Mouse (Mus musculus) stomach, embryonic 15.5 days (tissue): ENCODE measurements around the gene Ermap. TPM values are rescaled to one million over a fixed set of nuclear protein-coding genes. Genes with fewer than 3 reads are reported as not detected.

Experiments used
- ATAC-seq: fragments of 200-750 bp; cut with Nextera tagmentation; 2 replicates; pipeline ENCODE4 v1.8.0; 2017; ENCODE audit warnings: low read depth, moderate number of reproducible peaks, moderate TSS enrichment; ENCODE audit not compliant: insufficient read depth, low FRiP score
- H3K27ac ChIP-seq: fragments of 300-500 bp; sonication (generic); 2 replicates; pipeline ENCODE4 v1.5.1; 2015; ENCODE audit warnings: mild to moderate bottlenecking, inconsistent platforms
- H3K27me3 ChIP-seq: fragments of 300-500 bp; sonication (generic); replicated peaks from 2 replicates; pipeline ENCODE4 v1.6.1; 2015; ENCODE audit warnings: inconsistent platforms
- H3K36me3 ChIP-seq: fragments of 300-500 bp; sonication (generic); 2 replicates; pipeline ENCODE4 v1.6.1; 2015; ENCODE audit warnings: inconsistent platforms
- H3K4me1 ChIP-seq: fragments of 300-500 bp; sonication (generic); 2 replicates; pipeline ENCODE4 v1.6.1; 2015; ENCODE audit warnings: inconsistent platforms
- H3K4me2 ChIP-seq: fragments of 300-500 bp; sonication (generic); 2 replicates; pipeline ENCODE4 v1.6.1; 2015; ENCODE audit warnings: mild to moderate bottlenecking, inconsistent platforms
- H3K4me3 ChIP-seq: fragments of 300-500 bp; sonication (generic); replicated peaks from 2 replicates; pipeline ENCODE4 v1.5.1; 2015; ENCODE audit warnings: inconsistent platforms
- H3K9ac ChIP-seq: fragments of 300-500 bp; sonication (generic); 2 replicates; pipeline ENCODE4 v1.6.1; 2015; ENCODE audit warnings: inconsistent platforms
- H3K9me3 ChIP-seq: fragments of 300-500 bp; sonication (generic); 2 replicates; pipeline ENCODE4 v1.6.1; 2016; ENCODE audit warnings: inconsistent platforms
- WGBS: fragments of 180-500 bp; shearing (Covaris S2); methylation state at CpG from one replicate; pipeline ENCODE4 v1.1.7; 2015; 5-methylcytosine and 5-hydroxymethylcytosine counted together
- polyA plus RNA-seq: library from polyadenylated mRNA; unstranded; fragments of >200 nt; fragmentation: Nextera tagmentation; extraction: Ambion mirVana; gene quantifications from 2 replicates; pipeline ENCODE4 v1.2.1, GENCODE M21; 2015

Ermap gene
- polyA plus RNA-seq, 1 experiment from 2014 or later: 30.3 TPM

DNA sequence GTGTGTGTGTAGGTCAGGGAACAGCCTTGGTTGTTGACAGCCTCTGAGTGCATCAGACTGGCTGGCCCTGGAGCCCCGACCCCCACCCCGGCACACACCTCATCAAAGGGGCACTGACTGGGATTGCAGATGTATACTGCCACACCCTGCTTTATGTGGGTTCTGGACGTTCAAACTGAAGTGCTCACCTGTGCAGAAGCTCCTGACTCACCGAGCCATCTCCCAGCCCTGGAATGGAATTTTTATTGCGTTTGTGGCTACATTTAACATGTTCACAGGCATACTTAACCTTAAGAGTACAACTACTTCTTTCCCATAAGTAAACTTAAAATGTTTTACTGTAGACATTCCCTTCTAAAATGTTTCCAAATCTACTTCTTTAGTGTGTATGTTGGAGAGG, 31.9 kb downstream of the Ermap start:
- no peaks in the 10 kb centered on the region for H3K27me3 ChIP-seq
- no peak for ATAC-seq
- H3K4me2 ChIP-seq: no peak overlapping the region
- no peak overlapping the region for H3K9ac ChIP-seq
- H3K27ac ChIP-seq: no peak overlapping the region
- H3K4me3 ChIP-seq: no peak overlapping the region
- 70% methylated on average over 5 of the region's 5 CpGs for WGBS
- no peaks in the 10 kb centered on the region for H3K9me3 ChIP-seq
- H3K36me3 ChIP-seq: no peaks in the 10 kb centered on the region
- no peaks in the 10 kb centered on the region for H3K4me1 ChIP-seq

DNA sequence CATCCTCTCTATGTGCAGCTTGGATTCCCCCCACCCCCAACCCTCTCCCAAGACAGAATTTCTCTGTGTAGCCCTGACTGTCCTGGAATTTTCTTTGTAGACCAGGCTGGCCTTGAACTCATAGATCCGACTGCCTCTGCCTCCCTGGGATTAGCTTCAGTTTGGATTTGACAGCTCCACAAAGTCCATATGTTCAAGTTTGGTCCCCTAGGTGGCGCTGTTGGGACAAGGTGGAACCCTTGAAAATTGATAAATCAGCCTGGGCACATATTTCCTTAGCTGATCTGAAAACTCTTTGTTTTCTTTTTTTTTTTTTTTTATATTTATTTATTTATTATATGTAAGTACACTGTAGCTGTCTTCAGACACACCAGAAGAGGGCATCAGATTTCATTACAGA, 32.6 kb downstream of the Ermap start:
- no peaks in the 10 kb centered on the region for H3K36me3 ChIP-seq
- no peak overlapping the region for H3K9ac ChIP-seq
- H3K4me3 ChIP-seq: no peak overlapping the region
- H3K4me1 ChIP-seq: no peaks in the 10 kb centered on the region
- no peak overlapping the region for H3K27ac ChIP-seq
- no peaks in the 10 kb centered on the region for H3K27me3 ChIP-seq
- ATAC-seq: no peak
- no peaks in the 10 kb centered on the region for H3K9me3 ChIP-seq
- 35% methylated on average over 2 of the region's 2 CpGs for whole genome bisulfite sequencing
- H3K4me2 ChIP-seq: no peak overlapping the region

DNA sequence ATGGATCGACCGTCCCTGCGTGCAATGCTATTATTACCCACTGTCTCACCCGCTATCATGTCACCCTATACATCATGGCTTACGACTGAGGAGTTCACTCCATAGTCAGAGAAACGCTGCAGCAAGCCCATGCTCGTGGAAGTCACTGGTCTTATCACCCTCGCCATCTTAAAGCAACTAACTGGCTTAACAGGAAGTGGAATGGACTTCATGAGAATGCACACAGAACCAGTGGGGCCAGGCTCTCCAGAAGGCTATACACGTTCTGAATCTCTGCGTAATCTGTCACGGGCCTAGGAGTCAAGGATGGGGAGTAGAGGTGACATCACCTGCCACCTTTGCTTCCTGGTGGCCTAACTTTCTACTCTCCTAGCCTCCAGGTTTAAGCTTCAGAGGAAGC, 41.1 kb downstream of the Ermap start:
- Histone ChIP-seq H3K4me1 (no peaks in the 10 kb centered on the region), H3K27me3 (no peaks in the 10 kb centered on the region), H3K27ac (no peak overlapping the region), H3K4me2 (no peak overlapping the region), H3K9me3 (no peaks in the 10 kb centered on the region), H3K9ac (no peak overlapping the region), H3K4me3 (no peak overlapping the region), H3K36me3 (no peaks in the 10 kb centered on the region)
- WGBS: 73% methylated on average over 11 of the region's 11 CpGs
- no peak for ATAC-seq

- Histone ChIP-seq H3K4me3 (no peak overlapping the region), H3K27me3 (no peaks in the 10 kb centered on the region), H3K9me3 (no peaks in the 10 kb centered on the region), H3K9ac (no peak overlapping the region), H3K27ac (no peak overlapping the region), H3K36me3 (no peaks in the 10 kb centered on the region), H3K4me1 (no peaks in the 10 kb centered on the region), H3K4me2 (no peak overlapping the region)
- ATAC-seq: no peak
- WGBS: 77% methylated on average over 5 of the region's 5 CpGs
Observed at GRCm38 (mm10) chr4:119147347-119147746, 42.5 kb downstream of the Ermap start.

DNA sequence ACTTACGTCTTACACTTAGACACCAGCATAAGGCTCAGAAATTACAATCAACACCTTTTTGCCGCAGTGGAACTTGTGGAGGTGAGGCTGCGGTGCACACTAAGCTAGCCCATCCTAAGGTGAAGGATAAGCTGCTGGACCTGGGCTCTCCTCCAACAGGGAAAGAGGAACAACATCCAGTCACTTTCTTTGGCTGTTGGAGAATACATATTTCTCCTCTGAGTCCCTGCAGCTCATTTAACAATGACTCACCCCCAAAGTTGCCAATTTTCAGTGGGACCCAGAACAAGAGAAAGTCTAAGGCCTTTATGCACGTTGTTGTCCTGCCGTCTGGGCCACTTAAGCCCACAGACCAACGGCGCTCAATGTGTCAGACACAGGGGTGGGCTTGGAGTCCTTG, 43.0 kb downstream of the Ermap start:
- H3K9ac ChIP-seq: no peak overlapping the region
- 85% methylated on average over 7 of the region's 7 CpGs for WGBS
- ATAC-seq: no peak

DNA sequence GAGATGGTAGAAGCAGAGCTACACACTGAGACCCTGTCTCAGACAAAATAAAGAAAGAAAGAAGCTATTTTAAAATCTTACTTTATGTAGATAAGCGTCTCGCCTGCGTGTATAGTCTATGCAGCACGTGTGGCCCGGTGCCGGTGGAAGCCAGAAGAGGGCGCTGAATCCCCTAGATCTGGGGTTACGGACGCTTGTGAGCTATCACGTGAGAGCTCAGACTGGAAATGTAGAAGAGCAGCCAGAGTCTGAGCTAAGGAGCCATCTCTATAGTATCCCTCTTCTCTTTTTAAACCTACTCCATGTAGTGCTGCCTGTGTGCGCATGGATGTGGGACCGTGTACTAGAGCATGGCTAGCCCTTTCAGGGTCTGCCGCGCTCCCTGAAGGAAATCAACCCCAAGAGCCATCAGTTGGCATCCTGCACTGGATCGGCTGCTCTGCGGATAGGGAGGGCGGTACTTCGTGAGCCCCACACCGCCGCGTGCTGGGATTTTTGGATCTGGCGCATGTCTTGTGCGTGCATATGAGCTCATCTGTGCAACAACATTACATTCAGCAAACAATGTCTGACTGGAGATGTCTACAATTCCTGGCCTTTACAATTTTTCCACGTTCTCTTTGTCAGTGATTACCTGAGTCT, 47.5 kb downstream of the Ermap start:
- WGBS: 20% methylated on average over 24 of the region's 24 CpGs
- H3K9ac ChIP-seq: no peak overlapping the region
- no peaks in the 10 kb centered on the region; the same call in 1 of the 2 replicates for H3K4me1 ChIP-seq
- no peak overlapping the region for H3K27ac ChIP-seq
- H3K4me3 ChIP-seq: peak overlapping the region; percentile 18; the same call in 1 of the 2 replicates
- 0 out of 2 replicates have a peak, but pooled peaks have one; percentile 53 for ATAC-seq
- H3K9me3 ChIP-seq: no peaks in the 10 kb centered on the region
- no peaks in the 10 kb centered on the region for H3K27me3 ChIP-seq
- no peaks in the 10 kb centered on the region for H3K36me3 ChIP-seq
- peak overlapping the region; percentile 47 for H3K4me2 ChIP-seq

More for the DNA sequence above, 43.0 kb downstream of the Ermap start:
- no peaks in the 10 kb centered on the region for H3K36me3 ChIP-seq
- no peaks in the 10 kb centered on the region for H3K9me3 ChIP-seq
- H3K4me3 ChIP-seq: no peak overlapping the region
- no peaks in the 10 kb centered on the region for H3K4me1 ChIP-seq
- H3K27me3 ChIP-seq: no peaks in the 10 kb centered on the region
- H3K27ac ChIP-seq: no peak overlapping the region
- no peak overlapping the region for H3K4me2 ChIP-seq

- Histone ChIP-seq H3K4me3 (no peak overlapping the region), H3K4me1 (no peaks in the 10 kb centered on the region; the same call in 1 of the 2 replicates), H3K9me3 (no peaks in the 10 kb centered on the region), H3K27ac (no peak overlapping the region), H3K36me3 (peaks cover 7% of the 10 kb centered on the region; the same call in 1 of the 2 replicates), H3K27me3 (no peaks in the 10 kb centered on the region), H3K9ac (no peak overlapping the region), H3K4me2 (no peak overlapping the region)
- ATAC-seq: no peak
- 58% methylated on average over 10 of the region's 10 CpGs for WGBS
Observed at GRCm38 (mm10) chr4:119141191-119141590, 48.6 kb downstream of the Ermap start.

DNA sequence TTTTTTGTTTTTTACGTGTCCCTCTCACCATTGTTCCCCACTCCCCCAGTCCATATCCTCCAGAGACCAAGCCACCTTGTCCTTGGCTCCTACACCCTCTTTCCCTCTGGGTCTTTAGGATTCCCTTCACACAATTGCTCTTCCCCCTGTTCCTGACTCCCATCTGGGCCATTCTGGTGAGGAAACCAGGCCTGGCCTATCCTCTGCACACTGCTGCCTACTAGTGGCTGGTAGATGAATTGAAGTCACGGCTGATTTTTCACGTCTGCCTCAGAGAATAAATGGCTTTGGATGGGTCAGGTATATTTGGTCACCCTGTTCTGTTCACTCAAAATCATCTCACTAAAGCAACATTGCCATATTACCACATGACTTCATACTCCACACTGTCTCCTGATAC, 49.7 kb downstream of the Ermap start:
- 55% methylated on average over 3 of the region's 3 CpGs for WGBS
- Histone ChIP-seq H3K27me3 (no peaks in the 10 kb centered on the region), H3K4me3 (no peak overlapping the region), H3K4me1 (no peaks in the 10 kb centered on the region; the same call in 1 of the 2 replicates), H3K9me3 (no peaks in the 10 kb centered on the region), H3K9ac (no peak overlapping the region), H3K27ac (no peak overlapping the region), H3K36me3 (peaks cover 16% of the 10 kb centered on the region), H3K4me2 (no peak overlapping the region)
- ATAC-seq: no peak

DNA sequence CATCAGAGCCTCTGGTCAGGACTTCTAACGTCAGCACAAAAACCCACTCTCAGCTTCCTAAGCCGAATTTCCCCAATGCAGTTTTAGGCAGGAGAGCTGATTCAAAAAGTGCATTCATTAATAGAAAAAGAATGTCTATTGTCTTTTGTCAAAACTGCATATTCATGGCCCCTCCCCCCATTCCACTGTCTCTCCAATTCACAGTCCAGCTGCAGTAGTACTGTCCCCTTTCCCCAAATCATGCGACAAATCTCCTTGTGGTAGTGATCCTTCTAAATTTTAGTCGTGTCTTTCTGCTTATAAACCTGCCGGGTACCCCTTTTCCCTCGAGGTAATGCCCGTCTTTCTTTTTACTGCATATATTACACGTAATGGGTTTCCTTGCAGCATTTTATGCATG, 51.0 kb downstream of the Ermap start:
- no peaks in the 10 kb centered on the region for H3K9me3 ChIP-seq
- no peak overlapping the region for H3K4me2 ChIP-seq
- peaks cover 30% of the 10 kb centered on the region for H3K36me3 ChIP-seq
- H3K27ac ChIP-seq: no peak overlapping the region
- no peaks in the 10 kb centered on the region; the same call in 1 of the 2 replicates for H3K4me1 ChIP-seq
- no peak for ATAC-seq
- no peaks in the 10 kb centered on the region for H3K27me3 ChIP-seq
- 66% methylated on average over 8 of the region's 8 CpGs for WGBS
- no peak overlapping the region for H3K9ac ChIP-seq
- no peak overlapping the region for H3K4me3 ChIP-seq

DNA sequence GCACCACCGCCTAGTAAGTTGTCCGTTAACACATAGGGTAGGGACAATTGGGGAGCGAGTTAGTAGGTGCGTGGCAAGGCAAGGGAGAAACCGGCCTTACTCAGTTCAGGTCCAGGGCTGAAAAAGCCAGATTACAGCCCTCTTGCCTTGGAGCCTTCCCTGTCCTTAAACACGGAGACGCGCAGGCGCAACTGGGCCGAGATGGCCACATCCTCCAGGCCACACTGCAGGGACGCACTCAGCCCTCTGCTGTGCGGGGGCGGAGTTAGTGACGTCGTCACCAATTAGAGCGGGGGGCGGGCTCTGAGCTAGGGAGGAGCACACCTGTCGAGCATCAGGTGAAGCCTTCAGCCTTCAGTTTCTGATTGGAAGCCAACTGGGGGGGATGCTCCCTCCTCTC, 51.6 kb downstream of the Ermap start:
- Histone ChIP-seq H3K4me2 (peak overlapping the region; percentile 39), H3K36me3 (peaks cover 36% of the 10 kb centered on the region), H3K27ac (no peak overlapping the region), H3K9ac (no peak overlapping the region), H3K27me3 (no peaks in the 10 kb centered on the region), H3K9me3 (no peaks in the 10 kb centered on the region), H3K4me1 (no peaks in the 10 kb centered on the region; the same call in 1 of the 2 replicates), H3K4me3 (no peak overlapping the region)
- 23% methylated on average over 18 of the region's 18 CpGs for WGBS
- ATAC-seq: peak; percentile 87

DNA sequence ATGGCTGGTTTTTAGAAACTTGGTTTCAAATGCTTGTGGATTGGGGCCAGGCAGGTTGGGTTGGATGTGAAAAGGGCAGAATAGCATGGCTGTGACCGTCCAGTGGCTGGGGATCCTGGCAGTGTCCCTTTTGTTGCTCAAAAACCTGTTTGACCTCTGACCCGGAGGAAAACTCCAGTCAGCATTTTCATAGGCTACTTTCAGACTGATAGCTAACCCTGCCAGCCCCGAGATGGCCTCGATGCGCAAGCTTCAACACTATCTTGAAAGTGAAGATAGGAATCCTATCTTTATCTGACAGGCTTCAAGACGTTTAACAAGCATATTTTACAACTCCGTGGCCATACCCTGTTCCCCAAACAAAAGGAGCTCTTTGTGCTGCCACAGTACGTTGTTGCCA, 52.5 kb downstream of the Ermap start:
- H3K9ac ChIP-seq: no peak overlapping the region
- peaks cover 45% of the 10 kb centered on the region for H3K36me3 ChIP-seq
- H3K9me3 ChIP-seq: no peaks in the 10 kb centered on the region
- H3K27me3 ChIP-seq: no peaks in the 10 kb centered on the region
- no peak for ATAC-seq
- H3K27ac ChIP-seq: no peak overlapping the region
- H3K4me3 ChIP-seq: no peak overlapping the region
- no peak overlapping the region for H3K4me2 ChIP-seq
- 60% methylated on average over 8 of the region's 8 CpGs for WGBS
- no peaks in the 10 kb centered on the region; the same call in 1 of the 2 replicates for H3K4me1 ChIP-seq

DNA sequence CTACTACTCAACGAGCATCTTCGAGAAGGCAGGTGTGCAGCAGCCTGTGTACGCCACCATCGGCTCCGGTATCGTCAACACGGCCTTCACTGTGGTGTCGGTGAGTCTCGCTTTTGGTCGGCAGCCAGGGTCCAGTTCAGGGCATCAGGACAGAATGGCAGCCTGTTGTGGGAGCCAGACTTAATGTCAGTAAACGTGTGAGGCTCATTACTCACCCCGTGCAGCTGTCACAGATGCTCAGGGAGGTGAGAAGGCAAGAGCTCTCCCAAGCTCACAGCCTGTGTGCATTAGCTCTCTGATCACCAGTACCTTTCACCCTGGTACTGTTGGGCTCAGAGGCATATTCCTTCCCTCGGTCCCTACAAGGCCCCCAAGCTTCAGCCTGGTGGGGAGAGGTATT, 56.0 kb downstream of the Ermap start:
- Histone ChIP-seq H3K4me3 (no peak overlapping the region), H3K4me1 (no peaks in the 10 kb centered on the region; the same call in 1 of the 2 replicates), H3K27me3 (no peaks in the 10 kb centered on the region), H3K9ac (no peak overlapping the region), H3K9me3 (no peaks in the 10 kb centered on the region), H3K4me2 (no peak overlapping the region), H3K27ac (no peak overlapping the region), H3K36me3 (peaks cover 51% of the 10 kb centered on the region)
- WGBS: 89% methylated on average over 13 of the region's 13 CpGs
- no peak for ATAC-seq

DNA sequence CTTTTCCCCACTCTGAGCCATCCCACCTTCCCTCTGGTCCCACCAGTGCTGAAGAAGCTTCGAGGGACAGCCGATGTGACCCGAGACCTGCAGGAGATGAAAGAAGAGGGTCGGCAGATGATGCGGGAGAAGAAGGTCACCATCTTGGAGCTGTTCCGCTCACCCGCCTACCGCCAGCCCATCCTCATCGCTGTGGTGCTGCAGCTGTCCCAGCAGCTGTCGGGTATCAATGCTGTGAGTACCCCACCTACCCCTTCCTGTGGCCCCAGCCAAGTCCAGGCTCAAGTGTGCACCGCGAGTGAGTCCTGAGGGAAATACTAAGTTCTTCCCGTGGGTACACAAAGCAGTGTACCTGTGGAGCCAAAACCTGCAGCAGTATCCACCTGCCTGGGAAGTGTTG, 56.5 kb downstream of the Ermap start:
- no peaks in the 10 kb centered on the region for H3K9me3 ChIP-seq
- H3K4me3 ChIP-seq: no peak overlapping the region
- H3K27me3 ChIP-seq: no peaks in the 10 kb centered on the region
- H3K4me2 ChIP-seq: no peak overlapping the region
- ATAC-seq: no peak
- H3K36me3 ChIP-seq: peaks cover 53% of the 10 kb centered on the region
- no peak overlapping the region for H3K27ac ChIP-seq
- no peaks in the 10 kb centered on the region; the same call in 1 of the 2 replicates for H3K4me1 ChIP-seq
- WGBS: 90% methylated on average over 13 of the region's 13 CpGs
- no peak overlapping the region for H3K9ac ChIP-seq
